Mouse (Mus musculus): Measurements from ENCODE around the gene Loxl3. TPM values are rescaled to one million over a fixed set of nuclear protein-coding genes. Genes with fewer than 3 reads are reported as not detected.

Gene Loxl3
- polyA plus RNA-seq, 1 experiment from 2014 or later = 1.2 TPM

DNA sequence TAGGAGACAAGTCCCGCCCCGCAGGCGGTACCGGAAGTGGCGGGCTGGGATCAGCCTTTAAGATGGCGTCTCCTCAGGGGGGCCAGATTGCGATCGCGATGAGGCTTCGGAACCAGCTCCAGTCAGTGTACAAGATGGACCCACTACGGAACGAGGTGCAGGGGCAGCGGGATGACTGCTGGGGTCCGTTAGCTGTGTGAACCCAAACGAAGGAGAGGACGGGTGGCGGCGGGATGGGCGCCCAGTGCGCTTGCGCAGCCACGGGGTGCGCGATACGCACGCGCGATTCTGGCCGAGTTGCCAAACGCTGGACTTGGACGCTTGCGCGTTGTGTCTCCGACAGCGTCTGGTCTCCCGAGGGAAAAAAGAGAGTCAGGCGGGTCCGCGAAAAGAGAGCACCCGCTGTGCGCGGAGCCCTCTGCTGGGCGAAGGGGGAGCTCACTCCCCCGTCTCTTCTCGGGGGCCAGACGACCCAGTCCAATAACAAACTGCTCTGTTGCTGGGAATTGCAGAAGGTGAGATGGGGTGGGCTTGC, 44.4 kb downstream of the Loxl3 start:
- Histone ChIP-seq H3K4me1 (ENCODE audit: insufficient read depth) (peaks cover 18% of the 10 kb centered on the region), H3K27ac (ENCODE audit: low read depth) (peak overlapping the region; percentile 82), H3K27me3 (ENCODE audit: insufficient read depth, low read length) (peaks cover 30% of the 10 kb centered on the region), H3K36me3 (replicated peaks; ENCODE audit: insufficient read depth, low read length) (peaks cover 2% of the 10 kb centered on the region; the same call in 1 of the 2 replicates), H3K9me3 (ENCODE audit: low read length) (no peaks in the 10 kb centered on the region), H3K9ac (replicated peaks) (peak overlapping the region; percentile 84), H3K4me3 (ENCODE audit: low read depth, low read length) (peak overlapping the region; percentile 91), H3K4me2 (ENCODE audit: low read depth, low read length) (peak overlapping the region; percentile 99)
- ATAC-seq = peak; percentile 94
- WGBS (ENCODE audit: insufficient replicate concordance) = under 1% methylated on average over 46 of the region's 46 CpGs
- peak; percentile 100 for DNase-seq
- TF ChIP-seq EP300 (IDR thresholded peaks at IDR 0.05; ENCODE audit: low read depth) = no peak
- peak; percentile 74 for TF ChIP-seq CTCF (IDR thresholded peaks at IDR 0.05; ENCODE audit: low read depth)

DNA sequence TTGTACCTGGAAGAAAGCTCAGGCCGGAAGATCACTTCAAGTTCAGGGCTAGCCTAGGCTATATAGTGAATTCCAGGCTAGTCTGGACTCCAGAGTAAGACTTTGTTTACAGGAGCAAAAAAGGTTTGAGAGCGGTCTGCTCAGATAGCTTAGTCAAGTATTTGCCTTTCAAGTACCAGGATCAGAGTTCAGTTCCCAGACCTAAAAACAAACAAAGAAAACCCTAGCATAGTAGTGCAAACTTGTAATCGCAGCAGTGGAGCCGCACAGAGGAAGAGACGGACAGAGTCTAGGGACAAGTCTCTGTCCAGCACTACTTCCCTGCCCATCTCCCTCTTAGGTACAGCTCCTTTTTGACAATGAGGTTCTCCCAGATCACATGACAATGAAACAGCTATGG, 46.2 kb downstream of the Loxl3 start:
- Histone ChIP-seq H3K4me3 (ENCODE audit: low read depth, low read length) (no peak overlapping the region), H3K27me3 (ENCODE audit: insufficient read depth, low read length) (peaks cover 34% of the 10 kb centered on the region), H3K4me2 (ENCODE audit: low read depth, low read length) (no peak overlapping the region), H3K27ac (ENCODE audit: low read depth) (no peak overlapping the region), H3K9ac (replicated peaks) (no peak overlapping the region), H3K4me1 (ENCODE audit: insufficient read depth) (peaks cover 22% of the 10 kb centered on the region), H3K9me3 (ENCODE audit: low read length) (no peaks in the 10 kb centered on the region), H3K36me3 (replicated peaks; ENCODE audit: insufficient read depth, low read length) (peaks cover 2% of the 10 kb centered on the region; the same call in 1 of the 2 replicates)
- WGBS (ENCODE audit: insufficient replicate concordance) = 79% methylated on average over 5 of the region's 5 CpGs
- TF ChIP-seq EP300 (IDR thresholded peaks at IDR 0.05; ENCODE audit: low read depth) = no peak
- TF ChIP-seq CTCF (IDR thresholded peaks at IDR 0.05; ENCODE audit: low read depth) = no peak
- no peak for DNase-seq
- ATAC-seq = no peak

DNA sequence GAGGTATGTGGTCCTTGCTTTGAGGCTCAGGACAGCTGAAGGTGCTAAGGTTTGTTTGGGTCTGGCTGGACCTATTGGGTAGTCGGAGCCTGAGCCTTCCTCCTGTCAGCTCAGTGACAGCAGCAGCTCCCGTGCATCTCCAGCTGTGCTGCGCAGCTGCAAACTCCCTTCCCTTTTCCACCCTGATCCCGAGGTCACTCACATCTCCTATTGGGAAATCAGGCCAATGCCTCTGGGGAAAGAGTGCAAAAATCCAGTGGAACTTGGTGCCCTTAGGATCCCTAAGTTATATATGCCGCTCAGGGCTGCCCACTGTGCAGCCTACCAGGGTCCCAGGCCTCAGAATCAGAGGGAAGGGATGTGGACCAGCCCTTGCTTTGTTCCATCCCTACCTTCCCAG, 49.5 kb downstream of the Loxl3 start:
- H3K27me3 ChIP-seq (ENCODE audit: insufficient read depth, low read length) = peaks cover 55% of the 10 kb centered on the region
- H3K4me3 ChIP-seq (ENCODE audit: low read depth, low read length) = no peak overlapping the region
- H3K36me3 ChIP-seq (replicated peaks; ENCODE audit: insufficient read depth, low read length) = peaks cover 2% of the 10 kb centered on the region; the same call in 1 of the 2 replicates
- WGBS (ENCODE audit: insufficient replicate concordance) = 29% methylated on average over 5 of the region's 5 CpGs
- H3K4me1 ChIP-seq (ENCODE audit: insufficient read depth) = peaks cover 25% of the 10 kb centered on the region
- ATAC-seq (peak; percentile 58), DNase-seq (no peak)
- no peak overlapping the region for H3K27ac ChIP-seq (ENCODE audit: low read depth)
- TF ChIP-seq EP300 (IDR thresholded peaks at IDR 0.05; ENCODE audit: low read depth) = no peak
- no peak for TF ChIP-seq CTCF (IDR thresholded peaks at IDR 0.05; ENCODE audit: low read depth)
- H3K9ac ChIP-seq (replicated peaks) = no peak overlapping the region
- no peaks in the 10 kb centered on the region for H3K9me3 ChIP-seq (ENCODE audit: low read length)
- H3K4me2 ChIP-seq (ENCODE audit: low read depth, low read length) = no peak overlapping the region

DNA sequence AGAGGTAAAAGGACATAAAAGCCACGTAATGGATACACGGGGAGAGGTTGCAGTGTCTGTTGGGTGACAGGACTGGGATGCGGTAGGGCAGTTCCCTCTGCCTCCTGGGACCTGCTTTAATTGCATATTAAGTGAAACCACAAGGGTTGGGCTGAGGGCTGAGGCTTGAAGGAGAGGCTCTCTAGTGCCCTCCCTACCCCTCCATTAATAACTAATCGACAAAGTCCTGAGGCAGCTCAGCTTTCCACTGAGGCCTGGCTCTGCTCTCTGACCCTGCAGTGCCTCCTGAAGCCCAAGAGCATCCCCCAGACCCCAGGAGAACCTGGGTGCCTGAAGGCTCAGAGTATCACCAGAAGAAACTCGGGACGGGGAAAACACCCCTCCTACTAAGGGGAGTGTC, 50.5 kb downstream of the Loxl3 start:
- Histone ChIP-seq H3K36me3 (replicated peaks; ENCODE audit: insufficient read depth, low read length) (peaks cover 2% of the 10 kb centered on the region; the same call in 1 of the 2 replicates), H3K9me3 (ENCODE audit: low read length) (no peaks in the 10 kb centered on the region), H3K27me3 (ENCODE audit: insufficient read depth, low read length) (peaks cover 63% of the 10 kb centered on the region), H3K4me3 (ENCODE audit: low read depth, low read length) (no peak overlapping the region), H3K27ac (ENCODE audit: low read depth) (no peak overlapping the region), H3K4me1 (ENCODE audit: insufficient read depth) (peaks cover 16% of the 10 kb centered on the region), H3K9ac (replicated peaks) (no peak overlapping the region), H3K4me2 (ENCODE audit: low read depth, low read length) (no peak overlapping the region)
- 18% methylated on average over 6 of the region's 6 CpGs for WGBS (ENCODE audit: insufficient replicate concordance)
- no peak for TF ChIP-seq CTCF (IDR thresholded peaks at IDR 0.05; ENCODE audit: low read depth)
- no peak for TF ChIP-seq EP300 (IDR thresholded peaks at IDR 0.05; ENCODE audit: low read depth)
- DNase-seq (no peak), ATAC-seq (no peak)

DNA sequence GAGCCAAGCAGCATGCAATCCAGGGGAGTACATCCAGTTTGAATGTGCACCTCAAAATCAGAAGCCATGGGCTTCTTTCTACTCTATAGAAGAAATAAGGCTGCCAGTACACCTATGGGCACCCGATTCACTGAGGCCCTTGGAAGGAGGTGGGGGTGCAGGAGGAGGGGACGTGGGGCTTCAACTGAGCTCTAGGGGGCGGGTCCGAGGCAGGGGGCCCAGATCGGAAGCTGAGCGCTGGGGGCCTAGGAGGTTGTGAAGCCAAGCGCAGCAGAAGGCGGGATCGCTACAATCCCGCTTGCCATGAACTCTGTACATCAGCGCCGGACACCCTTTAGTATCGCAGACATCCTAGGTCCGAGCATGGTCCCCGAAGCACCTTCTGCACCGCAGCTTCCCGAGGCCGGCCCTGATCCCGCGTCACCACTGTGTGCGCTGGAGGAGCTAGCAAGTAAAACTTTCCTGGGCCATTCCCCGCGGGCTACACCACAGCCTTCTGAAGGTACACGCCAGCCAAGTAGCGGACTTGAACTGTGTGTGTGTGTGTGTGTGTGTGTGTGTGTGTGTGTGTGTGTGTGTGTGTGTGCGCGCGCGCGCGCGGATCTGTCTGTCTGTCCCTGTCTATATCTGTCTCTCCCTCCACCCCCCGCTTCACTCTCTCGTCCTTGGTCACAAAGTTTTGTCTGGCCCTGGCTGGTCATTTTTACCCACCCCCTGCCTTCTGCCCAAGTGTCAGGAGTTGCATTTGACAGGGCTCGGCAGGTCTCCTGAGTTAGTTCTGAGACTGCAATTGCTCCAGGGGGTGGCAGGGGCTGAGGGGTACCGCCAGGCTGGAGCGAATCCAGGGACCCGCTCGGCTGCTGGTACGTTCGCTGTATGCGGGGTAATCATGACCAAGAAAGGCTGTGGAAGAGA, 52.4 kb downstream of the Loxl3 start, which contains the start of gene Lbx2:
Lbx2 (plus strand) TSS at position 247 of the 915 bp plus-strand sequence.
- Histone ChIP-seq H3K27ac (ENCODE audit: low read depth) (no peak within 1 kb of the TSS), H3K9me3 (ENCODE audit: low read length) (no peaks in the 10 kb centered on the region), H3K4me2 (ENCODE audit: low read depth, low read length) (peak within 1 kb of the TSS; percentile 55), H3K4me3 (ENCODE audit: low read depth, low read length) (peak within 1 kb of the TSS; percentile 21), H3K36me3 (replicated peaks; ENCODE audit: insufficient read depth, low read length) (peaks cover 2% of the 10 kb centered on the region; the same call in 1 of the 2 replicates), H3K27me3 (ENCODE audit: insufficient read depth, low read length) (peaks cover 66% of the 10 kb centered on the region), H3K4me1 (ENCODE audit: insufficient read depth) (peaks cover 12% of the 10 kb centered on the region), H3K9ac (replicated peaks) (no peak within 1 kb of the TSS)
- ATAC-seq = no peak
- no peak for DNase-seq
- no peak for TF ChIP-seq CTCF (IDR thresholded peaks at IDR 0.05; ENCODE audit: low read depth)
- TF ChIP-seq EP300 (IDR thresholded peaks at IDR 0.05; ENCODE audit: low read depth) = no peak
- 4% methylated on average over 35 of the region's 42 CpGs for WGBS (ENCODE audit: insufficient replicate concordance)
